Mouse (Mus musculus) layer of hippocampus, postnatal 10 days (tissue): ENCODE results near the gene Med23. TPM values are rescaled to one million over a fixed set of nuclear protein-coding genes. Genes with fewer than 3 reads are reported as not detected.

Source experiments
- DNase-seq, 2 experiments: peaks; one replicate each; pipeline ENCODE4 v3.0.0; 2021; ENCODE audit warnings: low spot score in 2 of 2
- microRNA-seq, 2 experiments: library from miRNA; unstranded; fragments of <30 nt; microRNA quantifications; one replicate each; pipeline ENCODE4 v1.2.0; 2021
- total RNA-seq, 2 experiments: library from RNA; stranded (reverse); gene quantifications; 2 replicates each; pipeline ENCODE4 v1.2.3; 2021

The Med23 gene
- total RNA-seq, 2 experiments from 2014 or later, result 27.9 to 29.0 TPM

DNA sequence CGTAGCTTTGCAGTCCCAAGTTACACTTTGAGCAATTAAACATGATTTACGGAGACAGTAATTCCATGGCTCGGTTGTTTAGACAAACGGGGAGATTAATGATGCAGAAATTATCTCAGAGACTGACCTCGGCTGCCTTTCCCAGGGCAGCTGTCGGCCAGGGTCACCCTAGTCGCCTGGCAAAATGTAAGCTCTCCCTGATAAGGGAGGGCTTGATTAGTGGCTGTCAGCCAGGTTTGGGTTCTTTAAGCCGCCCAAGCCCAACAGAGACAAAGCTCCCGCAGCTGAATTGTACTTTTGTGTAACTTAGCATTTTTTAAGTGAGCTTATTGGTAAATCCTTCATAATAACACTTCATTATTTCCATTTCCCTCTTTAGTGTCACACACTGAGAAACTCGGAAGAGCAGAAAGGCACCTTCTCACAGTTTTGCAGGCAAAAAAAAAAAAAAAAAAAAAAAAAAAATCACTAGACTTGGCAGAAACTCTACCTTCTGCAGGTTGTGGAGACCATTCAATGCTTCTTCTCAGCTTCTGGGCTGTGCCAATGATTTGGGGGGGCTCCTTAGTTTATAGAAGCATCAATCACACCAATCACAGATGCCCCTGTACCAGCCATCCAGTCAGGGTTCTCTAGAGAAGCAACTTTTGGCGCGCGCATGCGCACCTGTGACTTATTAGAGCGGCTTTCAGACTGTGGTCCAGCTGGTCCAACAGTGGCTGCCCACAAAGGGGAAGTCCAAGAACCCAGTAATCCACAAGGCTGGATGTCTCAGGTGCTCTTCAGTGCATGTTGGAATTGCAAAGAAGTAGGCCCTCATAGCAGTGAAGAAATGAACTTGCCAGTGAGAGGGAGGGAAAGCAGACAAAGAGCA, 89.5 kb downstream of the Med23 start:
- DNase-seq, result no peak

- DNase-seq, result no peak
Observed at GRCm38 (mm10) chr10:24961112-24961511, 91.3 kb downstream of the Med23 start.

DNA sequence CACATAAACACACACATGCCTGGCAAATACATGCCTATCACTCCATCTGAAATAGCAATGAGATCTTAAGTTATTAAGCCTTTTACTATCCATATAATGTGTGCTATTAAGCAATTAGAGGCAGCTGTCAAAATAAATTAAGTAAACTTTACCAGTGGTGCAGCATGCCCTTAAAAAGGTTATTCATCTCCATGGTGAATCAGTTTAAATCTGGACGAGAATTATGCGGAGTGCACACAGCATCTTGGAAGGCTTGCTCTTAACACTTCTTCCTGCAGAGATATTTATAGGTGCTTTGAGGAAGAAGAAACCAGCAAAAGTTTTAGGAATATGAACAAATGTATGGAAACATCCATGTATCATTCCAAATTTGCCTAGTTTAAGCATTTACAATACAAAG, 92.1 kb downstream of the Med23 start:
- DNase-seq, result no peak

Small RNA genes lying within 50 kb of the gene (microRNA-seq; reads per million reads assigned to microRNA genes)
- 0 reads per million in 2 experiments for gene Mir6905

Other genes starting within 250 kb of the Med23 start
- 1 to 10 TPM; 3.8 to 4.2 TPM for gene Enpp1, start 157.8 kb upstream of the Med23 start, total RNA-seq
- gene Enpp3, start 27.2 kb upstream of the Med23 start, total RNA-seq, result 1 to 10 TPM in 1 of 2 experiments, under 1 TPM in 1; 0.76 to 1.3 TPM
- gene Arg1, start 57.5 kb downstream of the Med23 start, total RNA-seq, result under 1 TPM in 1 of 2 experiments, not detected in 1; 0.32 TPM